Mouse (Mus musculus): Measurements from ENCODE around the gene Mymk. TPM values are rescaled to one million over a fixed set of nuclear protein-coding genes. Genes with fewer than 3 reads are reported as not detected.

Gene Mymk
- total RNA-seq (2021): 10 to 100 TPM; 30.5 to 36.4 TPM
- long read RNA-seq, experiment 1, transcript Mymk-201 (5 exons, 1,382 nt): major isoform, 23 of 26 reads
- long read RNA-seq, experiment 1, partial matches to known transcripts: 1 of 26 reads
- long read RNA-seq, experiment 1, other reads (novel, unspliced or antisense): 2 of 26 reads
- long read RNA-seq, experiment 2, transcript Mymk-201 (5 exons, 1,382 nt): major isoform, 31 of 37 reads
- long read RNA-seq, experiment 2, partial matches to known transcripts: 4 of 37 reads
- long read RNA-seq, experiment 2, other reads (novel, unspliced or antisense): 2 of 37 reads

GRCm38 (mm10) chr2:27071978-27072377 lies at the start of gene Mymk:
Mymk (minus strand) TSS chr2:27072179.
- DNase-seq: no peak
- intact Hi-C loops (cut with DNase I; ENCODE audit: low total_unique reads): loop anchor here (10.0 kb wide), 1 partner anchor 53 kb away; no protein-coding TSS in a partner anchor

GRCm38 (mm10) chr2:27120241-27120641 lies 48.3 kb upstream of the Mymk start:
- intact Hi-C loops (cut with DNase I; ENCODE audit: low total_unique reads): loop anchor here (10.0 kb wide), 1 partner anchor 45 kb away; the partner anchor contains the start of genes Adamtsl2 and Mymk
- DNase-seq: peak; percentile 68

GRCm38 (mm10) chr2:27119766-27120165 lies 47.8 kb upstream of the Mymk start:
- no peak for DNase-seq
- intact Hi-C loops (cut with DNase I; ENCODE audit: low total_unique reads): loop anchor here (10.0 kb wide), 1 partner anchor 45 kb away; the partner anchor contains the start of genes Adamtsl2 and Mymk

GRCm38 (mm10) chr2:27118452-27118851 lies 46.5 kb upstream of the Mymk start:
- intact Hi-C loops (cut with DNase I; ENCODE audit: low total_unique reads): no loop called here
- DNase-seq: no peak

GRCm38 (mm10) chr2:27114169-27114568 lies 42.2 kb upstream of the Mymk start:
- intact Hi-C loops (cut with DNase I; ENCODE audit: low total_unique reads): no loop called here
- DNase-seq: no peak

- intact Hi-C loops (cut with DNase I; ENCODE audit: low total_unique reads): no loop called here
- no peak for DNase-seq
These were observed 40.6 kb upstream of the Mymk start for GRCm38 (mm10) chr2:27112585-27112984.

GRCm38 (mm10) chr2:27109052-27109451 lies 37.1 kb upstream of the Mymk start:
- intact Hi-C loops (cut with DNase I; ENCODE audit: low total_unique reads): no loop called here
- no peak for DNase-seq

GRCm38 (mm10) chr2:27108144-27108543 lies 36.2 kb upstream of the Mymk start:
- intact Hi-C loops (cut with DNase I; ENCODE audit: low total_unique reads): no loop called here
- DNase-seq: no peak

- intact Hi-C loops (cut with DNase I; ENCODE audit: low total_unique reads): no loop called here
- DNase-seq: no peak
These were observed 34.8 kb upstream of the Mymk start for GRCm38 (mm10) chr2:27106816-27107215.

- intact Hi-C loops (cut with DNase I; ENCODE audit: low total_unique reads): no loop called here
- DNase-seq: no peak
These were observed 31.6 kb upstream of the Mymk start for GRCm38 (mm10) chr2:27103554-27103953.

- DNase-seq: peak; percentile 54
These were observed 25.8 kb upstream of the Mymk start for GRCm38 (mm10) chr2:27097776-27098175.

GRCm38 (mm10) chr2:27097241-27097656 lies 25.3 kb upstream of the Mymk start:
- intact Hi-C loops (cut with DNase I; ENCODE audit: low total_unique reads): no loop called here
- DNase-seq: no peak

More at GRCm38 (mm10) chr2:27097776-27098175, 25.8 kb upstream of the Mymk start:
- intact Hi-C loops (cut with DNase I; ENCODE audit: low total_unique reads): no loop called here

- intact Hi-C loops (cut with DNase I; ENCODE audit: low total_unique reads): no loop called here
- DNase-seq: no peak
These were observed 24.5 kb upstream of the Mymk start for GRCm38 (mm10) chr2:27096341-27096981.

- intact Hi-C loops (cut with DNase I; ENCODE audit: low total_unique reads): no loop called here
These were observed 23.2 kb upstream of the Mymk start for GRCm38 (mm10) chr2:27095178-27095577.

GRCm38 (mm10) chr2:27089238-27089637 lies 17.3 kb upstream of the Mymk start:
- DNase-seq: no peak
- intact Hi-C loops (cut with DNase I; ENCODE audit: low total_unique reads): no loop called here

More at GRCm38 (mm10) chr2:27095178-27095577, 23.2 kb upstream of the Mymk start:
- DNase-seq: no peak

GRCm38 (mm10) chr2:27088700-27089099 lies 16.7 kb upstream of the Mymk start:
- DNase-seq: no peak
- intact Hi-C loops (cut with DNase I; ENCODE audit: low total_unique reads): no loop called here

- intact Hi-C loops (cut with DNase I; ENCODE audit: low total_unique reads): no loop called here
- DNase-seq: peak; percentile 90
These were observed 16.2 kb upstream of the Mymk start for GRCm38 (mm10) chr2:27088071-27088644.

- no peak for DNase-seq
- intact Hi-C loops (cut with DNase I; ENCODE audit: low total_unique reads): no loop called here
These were observed 15.6 kb upstream of the Mymk start for GRCm38 (mm10) chr2:27087581-27087980.

GRCm38 (mm10) chr2:27086483-27087010 lies 14.6 kb upstream of the Mymk start:
- no peak for DNase-seq
- intact Hi-C loops (cut with DNase I; ENCODE audit: low total_unique reads): no loop called here

- peak; percentile 61 for DNase-seq
- intact Hi-C loops (cut with DNase I; ENCODE audit: low total_unique reads): no loop called here
These were observed 13.8 kb upstream of the Mymk start for GRCm38 (mm10) chr2:27085801-27086200.

Data from gastrocnemius, postnatal 14 days (tissue).